Mouse (Mus musculus): ENCODE data around the gene Rap1gap2. TPM values are rescaled to one million over a fixed set of nuclear protein-coding genes. Genes with fewer than 3 reads are reported as not detected.

The Rap1gap2 gene
- polyA plus RNA-seq, 1 experiment from 2014 or later, result 4.3 TPM

GRCm38 (mm10) chr11:74569735-74570134 is 41.0 kb downstream of the Rap1gap2 start:
- ATAC-seq (ENCODE audit: insufficient number of reproducible peaks, insufficient read depth, low FRiP score, low read depth), result no peak
- H3K36me3 ChIP-seq (ENCODE audit: control insufficient read depth, insufficient read depth, low read length), result no peaks in the 10 kb centered on the region
- H3K27me3 ChIP-seq (ENCODE audit: control insufficient read depth, insufficient read depth, low read length), result no peaks in the 10 kb centered on the region
- WGBS, result 72% methylated on average over 6 of the region's 6 CpGs
- no peaks in the 10 kb centered on the region for H3K4me1 ChIP-seq (ENCODE audit: control insufficient read depth in 2 of 2, insufficient read depth in 2 of 2, low read length in 2 of 2)
- no peak overlapping the region for H3K4me3 ChIP-seq (ENCODE audit: control insufficient read depth in 1 of 2, insufficient read depth in 1 of 2, low read depth in 1 of 2, low read length in 2 of 2)
- H3K4me2 ChIP-seq (ENCODE audit: low read length), result no peak overlapping the region
- no peak overlapping the region for H3K27ac ChIP-seq (replicated peaks in 1 of 2; ENCODE audit: control insufficient read depth in 1 of 2, insufficient read depth in 1 of 2, low read depth in 2 of 2, low read length in 2 of 2)
- no peak overlapping the region for H3K9ac ChIP-seq (ENCODE audit: low read length)
- no peaks in the 10 kb centered on the region for H3K9me3 ChIP-seq (ENCODE audit: control insufficient read depth, low read length)

- Histone ChIP-seq H3K9ac (ENCODE audit: low read length) (no peak overlapping the region), H3K27ac (replicated peaks in 1 of 2; ENCODE audit: control insufficient read depth in 1 of 2, insufficient read depth in 1 of 2, low read depth in 2 of 2, low read length in 2 of 2) (no peak overlapping the region), H3K4me2 (ENCODE audit: low read length) (no peak overlapping the region), H3K36me3 (ENCODE audit: control insufficient read depth, insufficient read depth, low read length) (no peaks in the 10 kb centered on the region), H3K4me3 (ENCODE audit: control insufficient read depth in 1 of 2, insufficient read depth in 1 of 2, low read depth in 1 of 2, low read length in 2 of 2) (no peak overlapping the region), H3K4me1 (ENCODE audit: control insufficient read depth in 2 of 2, insufficient read depth in 2 of 2, low read length in 2 of 2) (no peaks in the 10 kb centered on the region), H3K27me3 (ENCODE audit: control insufficient read depth, insufficient read depth, low read length) (no peaks in the 10 kb centered on the region; the same call in 1 of the 2 replicates), H3K9me3 (ENCODE audit: control insufficient read depth, low read length) (no peaks in the 10 kb centered on the region)
- ATAC-seq (ENCODE audit: insufficient number of reproducible peaks, insufficient read depth, low FRiP score, low read depth), result no peak
- 69% methylated on average over 5 of the region's 5 CpGs for WGBS
These were observed 42.3 kb downstream of the Rap1gap2 start for GRCm38 (mm10) chr11:74568463-74568862.

- Histone ChIP-seq H3K4me3 (ENCODE audit: control insufficient read depth in 1 of 2, insufficient read depth in 1 of 2, low read depth in 1 of 2, low read length in 2 of 2) (no peak overlapping the region), H3K27me3 (ENCODE audit: control insufficient read depth, insufficient read depth, low read length) (no peaks in the 10 kb centered on the region; the same call in 1 of the 2 replicates), H3K4me2 (ENCODE audit: low read length) (no peak overlapping the region), H3K4me1 (ENCODE audit: control insufficient read depth in 2 of 2, insufficient read depth in 2 of 2, low read length in 2 of 2) (no peaks in the 10 kb centered on the region), H3K36me3 (ENCODE audit: control insufficient read depth, insufficient read depth, low read length) (no peaks in the 10 kb centered on the region), H3K27ac (replicated peaks in 1 of 2; ENCODE audit: control insufficient read depth in 1 of 2, insufficient read depth in 1 of 2, low read depth in 2 of 2, low read length in 2 of 2) (no peak overlapping the region), H3K9me3 (ENCODE audit: control insufficient read depth, low read length) (no peaks in the 10 kb centered on the region), H3K9ac (ENCODE audit: low read length) (no peak overlapping the region)
- WGBS, result 71% methylated on average over 3 of the region's 3 CpGs
- no peak for ATAC-seq (ENCODE audit: insufficient number of reproducible peaks, insufficient read depth, low FRiP score, low read depth)
These were observed 42.7 kb downstream of the Rap1gap2 start for GRCm38 (mm10) chr11:74568004-74568403.

- Histone ChIP-seq H3K4me1 (ENCODE audit: control insufficient read depth in 2 of 2, insufficient read depth in 2 of 2, low read length in 2 of 2) (no peaks in the 10 kb centered on the region), H3K4me2 (ENCODE audit: low read length) (no peak overlapping the region), H3K9me3 (ENCODE audit: control insufficient read depth, low read length) (no peaks in the 10 kb centered on the region), H3K27me3 (ENCODE audit: control insufficient read depth, insufficient read depth, low read length) (no peaks in the 10 kb centered on the region; the same call in 1 of the 2 replicates), H3K4me3 (ENCODE audit: control insufficient read depth in 1 of 2, insufficient read depth in 1 of 2, low read depth in 1 of 2, low read length in 2 of 2) (no peak overlapping the region), H3K27ac (replicated peaks in 1 of 2; ENCODE audit: control insufficient read depth in 1 of 2, insufficient read depth in 1 of 2, low read depth in 2 of 2, low read length in 2 of 2) (no peak overlapping the region), H3K36me3 (ENCODE audit: control insufficient read depth, insufficient read depth, low read length) (no peaks in the 10 kb centered on the region), H3K9ac (ENCODE audit: low read length) (no peak overlapping the region)
- no peak for ATAC-seq (ENCODE audit: insufficient number of reproducible peaks, insufficient read depth, low FRiP score, low read depth)
- WGBS, result 85% methylated on average over 4 of the region's 4 CpGs
These were observed 44.3 kb downstream of the Rap1gap2 start for GRCm38 (mm10) chr11:74566326-74566874.

GRCm38 (mm10) chr11:74561392-74561791 is 49.3 kb downstream of the Rap1gap2 start:
- Histone ChIP-seq H3K4me1 (ENCODE audit: control insufficient read depth in 2 of 2, insufficient read depth in 2 of 2, low read length in 2 of 2) (peaks cover 10 to 11% of the 10 kb centered on the region in 2 experiments; a peak in 3 of 4 replicates), H3K36me3 (ENCODE audit: control insufficient read depth, insufficient read depth, low read length) (no peaks in the 10 kb centered on the region), H3K27me3 (ENCODE audit: control insufficient read depth, insufficient read depth, low read length) (no peaks in the 10 kb centered on the region; the same call in 1 of the 2 replicates), H3K4me3 (ENCODE audit: control insufficient read depth in 1 of 2, insufficient read depth in 1 of 2, low read depth in 1 of 2, low read length in 2 of 2) (no peak overlapping the region), H3K9me3 (ENCODE audit: control insufficient read depth, low read length) (no peaks in the 10 kb centered on the region), H3K9ac (ENCODE audit: low read length) (no peak overlapping the region), H3K27ac (replicated peaks in 1 of 2; ENCODE audit: control insufficient read depth in 1 of 2, insufficient read depth in 1 of 2, low read depth in 2 of 2, low read length in 2 of 2) (no peak overlapping the region), H3K4me2 (ENCODE audit: low read length) (no peak overlapping the region)
- no peak for ATAC-seq (ENCODE audit: insufficient number of reproducible peaks, insufficient read depth, low FRiP score, low read depth)
- WGBS, result 73% methylated on average over 4 of the region's 4 CpGs

- Histone ChIP-seq H3K9me3 (ENCODE audit: control insufficient read depth, low read length) (no peaks in the 10 kb centered on the region), H3K27me3 (ENCODE audit: control insufficient read depth, insufficient read depth, low read length) (no peaks in the 10 kb centered on the region; the same call in 1 of the 2 replicates), H3K36me3 (ENCODE audit: control insufficient read depth, insufficient read depth, low read length) (no peaks in the 10 kb centered on the region), H3K4me2 (ENCODE audit: low read length) (no peak overlapping the region), H3K4me1 (ENCODE audit: control insufficient read depth in 2 of 2, insufficient read depth in 2 of 2, low read length in 2 of 2) (peaks cover 14 to 16% of the 10 kb centered on the region in 2 experiments), H3K9ac (ENCODE audit: low read length) (no peak overlapping the region), H3K27ac (replicated peaks in 1 of 2; ENCODE audit: control insufficient read depth in 1 of 2, insufficient read depth in 1 of 2, low read depth in 2 of 2, low read length in 2 of 2) (no peak overlapping the region), H3K4me3 (ENCODE audit: control insufficient read depth in 1 of 2, insufficient read depth in 1 of 2, low read depth in 1 of 2, low read length in 2 of 2) (no peak overlapping the region)
- 87% methylated on average over 9 of the region's 9 CpGs for WGBS
- no peak for ATAC-seq (ENCODE audit: insufficient number of reproducible peaks, insufficient read depth, low FRiP score, low read depth)
These were observed 50.0 kb downstream of the Rap1gap2 start for GRCm38 (mm10) chr11:74560600-74561227.

GRCm38 (mm10) chr11:74559793-74560433 is 50.8 kb downstream of the Rap1gap2 start:
- Histone ChIP-seq H3K9ac (ENCODE audit: low read length) (no peak overlapping the region), H3K27ac (replicated peaks in 1 of 2; ENCODE audit: control insufficient read depth in 1 of 2, insufficient read depth in 1 of 2, low read depth in 2 of 2, low read length in 2 of 2) (no peak overlapping the region), H3K4me1 (ENCODE audit: control insufficient read depth in 2 of 2, insufficient read depth in 2 of 2, low read length in 2 of 2) (peaks cover 15 to 20% of the 10 kb centered on the region in 2 experiments), H3K4me2 (ENCODE audit: low read length) (no peak overlapping the region), H3K4me3 (ENCODE audit: control insufficient read depth in 1 of 2, insufficient read depth in 1 of 2, low read depth in 1 of 2, low read length in 2 of 2) (no peak overlapping the region), H3K36me3 (ENCODE audit: control insufficient read depth, insufficient read depth, low read length) (no peaks in the 10 kb centered on the region), H3K27me3 (ENCODE audit: control insufficient read depth, insufficient read depth, low read length) (no peaks in the 10 kb centered on the region; the same call in 1 of the 2 replicates), H3K9me3 (ENCODE audit: control insufficient read depth, low read length) (no peaks in the 10 kb centered on the region)
- WGBS, result 85% methylated on average over 5 of the region's 5 CpGs
- no peak for ATAC-seq (ENCODE audit: insufficient number of reproducible peaks, insufficient read depth, low FRiP score, low read depth)

Data from heart, embryonic 14.5 days (tissue).